In genomic region chr5:106815923-106816654, GRCm38 (mm10) we compare ENCODE assay signal across 10 mouse cellular contexts.
DNase-seq lines count a peak whose midpoint lies in the region; ATAC-seq lines count a peak whose summit lies in the region.
"Had no signal": no experiment of that assay in that cellular context is flagged by ENCODE, and none has a peak within 500 bp of the region (broad histone marks: within the 10 kb centered on the region; RNA-seq: fewer than 3 reads in every experiment).

No protein-coding gene starts in this region.

- 0 out of 2 replicates have a peak overlapping the region, but pooled peaks have one; percentile 8 for H3K4me3 ChIP-seq in forebrain, embryonic 11.5 days (ENCODE audit: low read depth, low read length)
- H3K4me3 ChIP-seq in forebrain, embryonic 14.5 days (ENCODE audit: low read depth, low read length): no peak overlapping the region
- H3K4me3 ChIP-seq in hindbrain, embryonic 14.5 days (replicated peaks; ENCODE audit: low read length): no peak overlapping the region
- peak overlapping the region; percentile 26 for H3K4me3 ChIP-seq in megakaryocyte, embryonic 14.5 days (replicated peaks)

- ATAC-seq in forebrain, embryonic 11.5 days (replicated peaks; ENCODE audit: low FRiP score): no peak
- no peak for ATAC-seq in forebrain, embryonic 14.5 days
- ATAC-seq in hindbrain, embryonic 14.5 days (ENCODE audit: low FRiP score): no peak

- peaks cover 2% of the 10 kb centered on the region; the same call in 1 of the 2 replicates for H3K27me3 ChIP-seq in forebrain, embryonic 11.5 days (ENCODE audit: control insufficient read depth, insufficient read depth, low read length)
- 0 out of 2 replicates have a peak, but pooled peaks cover 7% of the 10 kb centered on the region for H3K27me3 ChIP-seq in forebrain, embryonic 14.5 days (replicated peaks; ENCODE audit: control insufficient read depth, insufficient read depth, low read length)
- 0 out of 2 replicates have a peak, but pooled peaks cover 3% of the 10 kb centered on the region for H3K27me3 ChIP-seq in hindbrain, embryonic 14.5 days (ENCODE audit: control insufficient read depth, insufficient read depth, low read length)
- H3K27me3 ChIP-seq in megakaryocyte, embryonic 14.5 days (replicated peaks): peaks cover 36% of the 10 kb centered on the region

- no peaks in the 10 kb centered on the region for H3K9me3 ChIP-seq in forebrain, embryonic 11.5 days (ENCODE audit: control insufficient read depth, low read length)
- H3K9me3 ChIP-seq in forebrain, embryonic 14.5 days (replicated peaks; ENCODE audit: control insufficient read depth, low read length): no peaks in the 10 kb centered on the region
- H3K9me3 ChIP-seq in hindbrain, embryonic 14.5 days (ENCODE audit: control insufficient read depth, low read length): no peaks in the 10 kb centered on the region
- no peaks in the 10 kb centered on the region for H3K9me3 ChIP-seq in megakaryocyte, embryonic 14.5 days

- no peak overlapping the region for H3K9ac ChIP-seq in forebrain, embryonic 11.5 days (ENCODE audit: low read length)
- H3K9ac ChIP-seq in forebrain, embryonic 14.5 days (ENCODE audit: low read length): no peak overlapping the region
- no peak overlapping the region for H3K9ac ChIP-seq in hindbrain, embryonic 14.5 days

- 0 out of 2 replicates have a peak, but pooled peaks cover 5% of the 10 kb centered on the region for H3K4me1 ChIP-seq in forebrain, embryonic 11.5 days (replicated peaks; ENCODE audit: control insufficient read depth, insufficient read depth, low read length)
- no peaks in the 10 kb centered on the region for H3K4me1 ChIP-seq in forebrain, embryonic 14.5 days (ENCODE audit: control insufficient read depth, insufficient read depth, low read length)
- H3K4me1 ChIP-seq in hindbrain, embryonic 14.5 days (replicated peaks; ENCODE audit: control insufficient read depth, insufficient read depth, low read length): no peaks in the 10 kb centered on the region
- peaks cover 74% of the 10 kb centered on the region for H3K4me1 ChIP-seq in megakaryocyte, embryonic 14.5 days

- no peak overlapping the region for H3K27ac ChIP-seq in forebrain, embryonic 11.5 days (ENCODE audit: low read depth, low read length)
- H3K27ac ChIP-seq in forebrain, embryonic 14.5 days (ENCODE audit: low read depth, low read length): no peak overlapping the region
- H3K27ac ChIP-seq in hindbrain, embryonic 14.5 days: no peak overlapping the region

- no peaks in the 10 kb centered on the region for H3K36me3 ChIP-seq in forebrain, embryonic 11.5 days (ENCODE audit: control insufficient read depth, insufficient read depth, low read length)
- H3K36me3 ChIP-seq in forebrain, embryonic 14.5 days (ENCODE audit: control insufficient read depth, insufficient read depth, low read length): no peaks in the 10 kb centered on the region
- H3K36me3 ChIP-seq in hindbrain, embryonic 14.5 days (replicated peaks; ENCODE audit: control insufficient read depth, insufficient read depth): no peaks in the 10 kb centered on the region
- H3K36me3 ChIP-seq in megakaryocyte, embryonic 14.5 days (replicated peaks; ENCODE audit: low read length): no peaks in the 10 kb centered on the region

- peak overlapping the region; percentile 18; the same call in 1 of the 2 replicates for H3K4me2 ChIP-seq in forebrain, embryonic 11.5 days (ENCODE audit: low read depth, low read length, severe bottlenecking)
- no peak overlapping the region for H3K4me2 ChIP-seq in forebrain, embryonic 14.5 days (ENCODE audit: low read length)
- peak overlapping the region; percentile 35 for H3K4me2 ChIP-seq in hindbrain, embryonic 14.5 days (replicated peaks)

- DNase-seq in forebrain, embryonic 11.5 days (ENCODE audit: low spot score): no peak
- DNase-seq in forebrain, embryonic 14.5 days (ENCODE audit: low spot score): no peak
- peak; percentile 16 for DNase-seq in R1 (ENCODE audit: low read depth, low spot score)
- no peak for DNase-seq in hindbrain, embryonic 14.5 days (ENCODE audit: low spot score)
- DNase-seq in ovary, postnatal 14 days (ENCODE audit: low spot score): no peak
- no peak for DNase-seq in urinary bladder, postnatal 25 days (ENCODE audit: low spot score)
- no peak for DNase-seq in cerebellum, adult 9-10 months
- DNase-seq: adrenal gland, postnatal 10 days; B cell, adult 2 months had no signal

- 52% methylated on average over 15 of the region's 15 CpGs for WGBS in forebrain, embryonic 11.5 days
- 57% methylated on average over 15 of the region's 15 CpGs for WGBS in forebrain, embryonic 14.5 days
- WGBS in hindbrain, embryonic 14.5 days: 58% methylated on average over 15 of the region's 15 CpGs

Comparison
In these comparisons a context has a peak if more than half of its experiments do, and no peak if none do; other contexts are left out.
1. H3K4me3 ChIP-seq: peak in forebrain, embryonic 11.5 days (single experiment) and megakaryocyte, embryonic 14.5 days (single experiment); none in forebrain, embryonic 14.5 days (single experiment) and hindbrain, embryonic 14.5 days (single experiment).